Mouse (Mus musculus) heart, adult 2 months (tissue): Measurements from ENCODE around the gene Zfp91.

Experiments
- EP300 ChIP-seq: fragments of 200-500 bp; IDR thresholded peaks from 2 replicates; pipeline ENCODE4 v1.6.1; 2011; ENCODE audit warnings: low read depth, low read length, control low read depth; ENCODE audit not compliant: insufficient read depth
- POLR2A ChIP-seq: fragments of 200-500 bp; IDR thresholded peaks from 2 replicates; pipeline ENCODE4 v1.6.1; 2011; ENCODE audit warnings: mild to moderate bottlenecking, low read depth, low read length, control low read depth; ENCODE audit not compliant: insufficient read depth

GRCm38 (mm10) chr19:12770888-12771287 lies 25.0 kb downstream of the Zfp91 start:
- TF ChIP-seq EP300 = no peak
- no peak for TF ChIP-seq POLR2A
